Mouse (Mus musculus) left cerebral cortex, postnatal 25 days (tissue): Measurements from ENCODE around the gene Cxcl2. TPM values are rescaled to one million over a fixed set of nuclear protein-coding genes. Genes with fewer than 3 reads are reported as not detected.

ENCODE experiments used
- DNase-seq, 2 experiments: peaks; one replicate each; pipeline ENCODE4 v3.0.0; 2022; ENCODE audit warnings: low spot score in 2 of 2, mixed read lengths in 1 of 2
- intact Hi-C: fragments of 180-260 bp; cut with DNase I; formaldehyde crosslinking; loops from one replicate; pipeline ENCODE4 v1.15.1; 2025
- total RNA-seq, 2 experiments: library from RNA; stranded (reverse); gene quantifications; 2 replicates each; pipeline ENCODE4 v1.2.3; 2021

Gene Cxcl2
- total RNA-seq, 2 experiments from 2014 or later, result not detected

DNA sequence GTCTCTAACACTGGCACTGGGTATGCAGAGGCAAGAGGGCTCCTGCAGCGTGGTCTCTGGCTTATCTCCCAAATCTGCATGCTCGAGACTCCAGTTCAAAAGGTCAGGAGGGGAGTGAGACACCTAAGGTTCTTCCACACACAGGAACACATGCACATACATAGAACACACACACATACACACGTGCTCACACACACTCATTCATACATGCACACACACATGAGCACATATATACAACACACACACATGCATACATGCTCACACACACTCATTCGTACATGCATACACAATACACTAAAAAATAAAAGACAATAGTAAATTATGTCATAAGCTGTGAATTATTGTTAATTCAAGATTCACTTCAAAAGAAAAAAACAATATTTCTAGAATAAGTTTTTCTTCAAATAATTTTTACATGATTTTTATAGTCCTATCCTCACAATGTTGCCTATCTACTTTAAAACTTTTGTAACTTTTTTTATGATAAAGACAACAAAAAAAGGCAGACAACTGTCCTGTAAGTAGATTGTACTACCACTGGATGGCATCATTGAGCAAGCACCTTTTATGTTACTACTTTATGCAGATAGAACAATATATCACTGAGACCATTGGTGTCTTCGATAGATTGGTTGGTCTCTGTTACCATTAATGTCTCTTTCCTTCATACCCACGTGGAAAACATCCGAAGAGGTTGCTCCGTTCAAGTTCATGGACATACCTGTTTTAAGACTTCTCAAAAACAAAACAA is 49.2 kb downstream of the Cxcl2 start:
- intact Hi-C loops, result loop anchor here (2.0 to 10.0 kb wide), 4 partner anchors 244 to 1049 kb away; no protein-coding TSS in a partner anchor
- DNase-seq, result no peak

Other genes with a start within 250 kb of the Cxcl2 start
- gene Cxcl5, start 144.5 kb upstream of the Cxcl2 start, total RNA-seq, result not detected
- under 1 TPM; 0.32 to 0.46 TPM for gene Ppbp, start 135.4 kb upstream of the Cxcl2 start, total RNA-seq
- gene Pf4, start 131.4 kb upstream of the Cxcl2 start, total RNA-seq, result 1 to 10 TPM; 2.2 to 5.3 TPM
- gene Cxcl3, start 117.8 kb upstream of the Cxcl2 start, total RNA-seq, result not detected
- not detected for gene Cxcl15, start 109.3 kb upstream of the Cxcl2 start, total RNA-seq
- gene Cxcl1, start 12.6 kb upstream of the Cxcl2 start, total RNA-seq, result not detected
- gene Mthfd2l, start 27.2 kb downstream of the Cxcl2 start, total RNA-seq, result 10 to 100 TPM; 14.2 to 14.6 TPM
- under 1 TPM in 1 of 2 experiments, not detected in 1; 0.46 TPM for gene Epgn, start 123.6 kb downstream of the Cxcl2 start, total RNA-seq
- not detected for gene Ereg, start 170.8 kb downstream of the Cxcl2 start, total RNA-seq
- under 1 TPM in 1 of 2 experiments, not detected in 1; 0.37 TPM for gene Areg, start 235.7 kb downstream of the Cxcl2 start, total RNA-seq